Mouse (Mus musculus) frontal cortex, adult (tissue): ENCODE measurements around the gene Mga.

Experiments
- ATAC-seq: cut with Nextera tagmentation; 2 replicates; pipeline ENCODE4 v1.9.2; 2017; ENCODE audit warnings: mild to moderate bottlenecking, moderate library complexity, mixed read lengths; ENCODE audit not compliant: low TSS enrichment

Mga gene

GRCm38 (mm10) chr2:119987441-119987840 is 90.4 kb downstream of the Mga start:
- ATAC-seq: no peak

- ATAC-seq: peak; percentile 52; the same call in 1 of the 2 replicates
These were observed 91.9 kb downstream of the Mga start for GRCm38 (mm10) chr2:119988952-119989351.

- ATAC-seq: no peak
These were observed 93.9 kb downstream of the Mga start for GRCm38 (mm10) chr2:119990881-119991280.

- ATAC-seq: no peak
These were observed 95.3 kb downstream of the Mga start for GRCm38 (mm10) chr2:119992349-119992748.

GRCm38 (mm10) chr2:119993515-119993914 is 96.5 kb downstream of the Mga start:
- ATAC-seq: no peak

- no peak for ATAC-seq
These were observed 97.8 kb downstream of the Mga start for GRCm38 (mm10) chr2:119994839-119995238.

GRCm38 (mm10) chr2:119995391-119996281 is 98.6 kb downstream of the Mga start:
- peak; percentile 62 for ATAC-seq

GRCm38 (mm10) chr2:119997354-119997753 is 100.3 kb downstream of the Mga start:
- no peak for ATAC-seq

- no peak for ATAC-seq
These were observed 102.7 kb downstream of the Mga start for GRCm38 (mm10) chr2:119999731-120000130.

GRCm38 (mm10) chr2:120000882-120001584 is 104.0 kb downstream of the Mga start:
- no peak for ATAC-seq

- no peak for ATAC-seq
These were observed 104.9 kb downstream of the Mga start for GRCm38 (mm10) chr2:120001956-120002355.

GRCm38 (mm10) chr2:120003970-120004369 is 106.9 kb downstream of the Mga start:
- ATAC-seq: no peak

- ATAC-seq: no peak
These were observed 109.7 kb downstream of the Mga start for GRCm38 (mm10) chr2:120006696-120007095.

GRCm38 (mm10) chr2:120007680-120008210 is 110.7 kb downstream of the Mga start:
- ATAC-seq: no peak

GRCm38 (mm10) chr2:120008672-120009071 is 111.6 kb downstream of the Mga start:
- no peak for ATAC-seq

GRCm38 (mm10) chr2:120011462-120012200 is 114.6 kb downstream of the Mga start:
- peak; percentile 77; the same call in 1 of the 2 replicates for ATAC-seq

GRCm38 (mm10) chr2:120012924-120013323 is 115.9 kb downstream of the Mga start:
- no peak for ATAC-seq

GRCm38 (mm10) chr2:120013831-120014486 is 116.9 kb downstream of the Mga start:
- ATAC-seq: no peak

GRCm38 (mm10) chr2:120015882-120016281 is 118.9 kb downstream of the Mga start:
- no peak for ATAC-seq

GRCm38 (mm10) chr2:120017599-120017998 is 120.6 kb downstream of the Mga start:
- ATAC-seq: no peak
